ENCODE assay signal across 13 mouse cellular contexts in the genomic region with DNA sequence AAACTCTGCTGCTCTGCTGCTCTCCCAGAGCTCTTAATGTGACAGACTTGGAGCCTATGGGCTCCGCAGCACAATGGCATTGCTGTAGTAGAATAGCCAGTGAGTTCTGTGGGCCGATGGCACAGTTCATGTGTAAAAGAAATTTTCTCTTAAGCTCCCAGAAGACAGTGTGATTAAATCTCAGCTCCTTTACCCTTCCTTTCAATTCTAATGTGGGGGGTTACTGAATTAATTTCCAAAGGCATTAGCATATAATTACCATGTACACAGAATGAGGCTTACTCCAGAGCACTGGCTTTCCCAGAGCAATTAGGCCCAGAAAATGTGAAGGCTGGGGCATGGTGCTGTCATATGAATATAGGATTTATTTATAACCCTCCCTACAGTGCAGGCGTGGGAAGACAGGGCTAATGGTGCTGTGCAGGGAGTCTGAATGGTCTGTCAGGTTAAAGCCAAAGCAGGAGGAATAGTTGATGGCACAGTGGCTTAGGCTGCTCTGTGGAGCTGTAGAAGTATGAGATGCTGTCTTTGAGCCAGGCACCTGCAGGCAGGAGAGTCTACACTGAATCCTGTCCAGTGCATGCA.
A peak's percentile ranks its signal among the peaks of the same experiment; 100 is the strongest.
DNase-seq lines count a peak whose midpoint lies in the region; ATAC-seq lines count a peak whose summit lies in the region.
"Had no signal": no experiment of that assay in that cellular context is flagged by ENCODE, and none has a peak within 500 bp of the region (broad histone marks: within the 10 kb centered on the region; RNA-seq: fewer than 3 reads in every experiment).

No protein-coding gene starts in this region.

- ATAC-seq in heart, embryonic 16.5 days (replicated peaks; ENCODE audit: extremely low read depth, insufficient read depth, low FRiP score): no peak
- peak; percentile 98 for ATAC-seq in forebrain, embryonic 12.5 days (ENCODE audit: low FRiP score)
- ATAC-seq in hindbrain, embryonic 15.5 days (ENCODE audit: low FRiP score, low read depth): peak; percentile 95
- peak; percentile 93 for ATAC-seq in neural tube, embryonic 13.5 days (ENCODE audit: low read depth)
- ATAC-seq: liver, postnatal 0 days had no signal

- DNase-seq in heart, postnatal 10 days: no peak
- DNase-seq in gastrocnemius, adult 8-10 months (ENCODE audit: low spot score in 2 of 2): no peak
- DNase-seq in adrenal gland, adult (ENCODE audit: inconsistent age in 2 of 2, low spot score in 1 of 2): no peak
- DNase-seq in yolk sac, embryonic 10.5 days (ENCODE audit: low spot score): no peak
- DNase-seq: kidney, adult 18-20 months; liver, postnatal 0 days had no signal

- peaks cover 2% of the 10 kb centered on the region; the same call in 1 of the 2 replicates for H3K4me1 ChIP-seq in heart, embryonic 16.5 days (ENCODE audit: control insufficient read depth, insufficient read depth, low read length)
- peaks cover 18% of the 10 kb centered on the region for H3K4me1 ChIP-seq in forebrain, embryonic 12.5 days
- peaks cover 13% of the 10 kb centered on the region for H3K4me1 ChIP-seq in hindbrain, embryonic 15.5 days (replicated peaks)
- H3K4me1 ChIP-seq in neural tube, embryonic 13.5 days (replicated peaks): peaks cover 11% of the 10 kb centered on the region
- H3K4me1 ChIP-seq: limb, embryonic 10.5 days had no signal

- H3K4me2 ChIP-seq in heart, embryonic 16.5 days (ENCODE audit: low read depth, low read length): no peak overlapping the region
- peak overlapping the region; percentile 17 for H3K4me2 ChIP-seq in forebrain, embryonic 12.5 days
- no peak overlapping the region for H3K4me2 ChIP-seq in hindbrain, embryonic 15.5 days
- H3K4me2 ChIP-seq in neural tube, embryonic 13.5 days: no peak overlapping the region
- H3K4me2 ChIP-seq: heart, embryonic 12.5 days had no signal

- intact Hi-C loops in heart, postnatal 10 days (cut with DNase I): no loop called here

- WGBS in heart, embryonic 16.5 days: 73% methylated on average over 3 of the region's 3 CpGs
- 12% methylated on average over 3 of the region's 3 CpGs for WGBS in forebrain, embryonic 12.5 days
- 21% methylated on average over 3 of the region's 3 CpGs for WGBS in hindbrain, embryonic 15.5 days
- WGBS in neural tube, embryonic 13.5 days: 29% methylated on average over 3 of the region's 3 CpGs

- H3K9ac ChIP-seq in heart, embryonic 16.5 days (ENCODE audit: low read length): no peak overlapping the region
- H3K9ac ChIP-seq in forebrain, embryonic 12.5 days: no peak overlapping the region
- no peak overlapping the region for H3K9ac ChIP-seq in hindbrain, embryonic 15.5 days
- no peak overlapping the region for H3K9ac ChIP-seq in neural tube, embryonic 13.5 days
- H3K9ac ChIP-seq: heart, embryonic 12.5 days; liver, postnatal 0 days had no signal

- no peaks in the 10 kb centered on the region for H3K36me3 ChIP-seq in heart, embryonic 16.5 days (ENCODE audit: control insufficient read depth, insufficient read depth)
- no peaks in the 10 kb centered on the region for H3K36me3 ChIP-seq in forebrain, embryonic 12.5 days (replicated peaks)
- no peaks in the 10 kb centered on the region for H3K36me3 ChIP-seq in hindbrain, embryonic 15.5 days
- H3K36me3 ChIP-seq in neural tube, embryonic 13.5 days: no peaks in the 10 kb centered on the region
- H3K36me3 ChIP-seq: heart, embryonic 12.5 days; limb, embryonic 10.5 days had no signal

- H3K27me3 ChIP-seq in heart, embryonic 16.5 days (ENCODE audit: control insufficient read depth, insufficient read depth, low read length): no peaks in the 10 kb centered on the region
- H3K27me3 ChIP-seq in forebrain, embryonic 12.5 days: no peaks in the 10 kb centered on the region
- H3K27me3 ChIP-seq in hindbrain, embryonic 15.5 days: no peaks in the 10 kb centered on the region
- H3K27me3 ChIP-seq in neural tube, embryonic 13.5 days: no peaks in the 10 kb centered on the region
- H3K27me3 ChIP-seq: heart, embryonic 12.5 days had no signal

- H3K4me3 ChIP-seq in heart, embryonic 16.5 days (ENCODE audit: low read length): no peak overlapping the region
- H3K4me3 ChIP-seq in forebrain, embryonic 12.5 days (replicated peaks): no peak overlapping the region
- no peak overlapping the region for H3K4me3 ChIP-seq in hindbrain, embryonic 15.5 days
- H3K4me3 ChIP-seq in neural tube, embryonic 13.5 days: no peak overlapping the region
- H3K4me3 ChIP-seq: heart, embryonic 12.5 days; layer of hippocampus, adult 2 months; limb, embryonic 10.5 days had no signal

- peak overlapping the region; percentile 33; the same call in 1 of the 2 replicates for H3K27ac ChIP-seq in heart, embryonic 16.5 days (ENCODE audit: low read length)
- peak overlapping the region; percentile 91 for H3K27ac ChIP-seq in forebrain, embryonic 12.5 days
- H3K27ac ChIP-seq in hindbrain, embryonic 15.5 days (replicated peaks): peak overlapping the region; percentile 55
- peak overlapping the region; percentile 77 for H3K27ac ChIP-seq in neural tube, embryonic 13.5 days (replicated peaks)
- H3K27ac ChIP-seq: layer of hippocampus, adult 2 months; limb, embryonic 10.5 days had no signal

- H3K9me3 ChIP-seq in heart, embryonic 16.5 days (replicated peaks; ENCODE audit: control insufficient read depth, low read length): no peaks in the 10 kb centered on the region
- no peaks in the 10 kb centered on the region for H3K9me3 ChIP-seq in forebrain, embryonic 12.5 days
- H3K9me3 ChIP-seq in hindbrain, embryonic 15.5 days: no peaks in the 10 kb centered on the region
- H3K9me3 ChIP-seq in neural tube, embryonic 13.5 days: no peaks in the 10 kb centered on the region
- H3K9me3 ChIP-seq: heart, embryonic 12.5 days; limb, embryonic 10.5 days had no signal

Comparison
In these comparisons a context has a peak if more than half of its experiments do, and no peak if none do; other contexts are left out.
1. H3K27ac ChIP-seq: peak in every context shown above with its lines; median percentile 91 in forebrain, embryonic 12.5 days; 77 in neural tube, embryonic 13.5 days; 55 in hindbrain, embryonic 15.5 days; 33 in heart, embryonic 16.5 days.